Mouse (Mus musculus) heart, postnatal 0 days (tissue): ENCODE measurements around the gene Rps17.

Experiments
- CTCF ChIP-seq: IDR thresholded peaks from 2 replicates; pipeline ENCODE4 v1.5.1; 2016; ENCODE audit warnings: antibody characterized with exemption, control low read depth, low read depth
- EP300 ChIP-seq: IDR thresholded peaks from 2 replicates; pipeline ENCODE4 v1.6.1; 2016; ENCODE audit warnings: antibody characterized with exemption, low read depth

- TF ChIP-seq CTCF (no peak), EP300 (no peak)
Measured at GRCm38 (mm10) chr7:81295169-81295568, 49.9 kb downstream of the Rps17 start.
